Mouse (Mus musculus): ENCODE results near the gene Gkap1.

Gkap1 gene

DNA sequence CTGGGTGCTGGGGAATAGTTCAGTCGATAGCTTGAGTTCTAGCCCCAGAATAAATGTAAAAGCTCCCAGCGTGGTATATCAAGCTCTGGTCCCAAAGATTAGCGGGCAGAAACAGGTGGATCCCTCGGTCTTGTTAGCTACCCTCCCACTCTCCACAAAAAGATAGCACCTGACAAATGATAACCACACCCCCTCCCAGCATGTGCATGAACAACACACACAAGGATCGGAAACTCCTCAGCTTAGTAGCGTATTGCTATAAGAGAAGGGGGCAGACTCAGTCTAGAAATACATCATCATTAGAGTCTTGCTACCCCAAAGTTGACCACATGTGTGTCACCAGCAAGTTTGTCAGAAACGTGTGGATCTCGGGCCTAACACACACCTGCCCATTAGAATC, at the start of gene Gkap1:
TSS of gene Gkap1 (minus strand) at position 101 of the 400 bp plus-strand sequence.
- DNase-seq (ENCODE audit: extremely low read depth, low read depth, low spot score) = no peak

DNA sequence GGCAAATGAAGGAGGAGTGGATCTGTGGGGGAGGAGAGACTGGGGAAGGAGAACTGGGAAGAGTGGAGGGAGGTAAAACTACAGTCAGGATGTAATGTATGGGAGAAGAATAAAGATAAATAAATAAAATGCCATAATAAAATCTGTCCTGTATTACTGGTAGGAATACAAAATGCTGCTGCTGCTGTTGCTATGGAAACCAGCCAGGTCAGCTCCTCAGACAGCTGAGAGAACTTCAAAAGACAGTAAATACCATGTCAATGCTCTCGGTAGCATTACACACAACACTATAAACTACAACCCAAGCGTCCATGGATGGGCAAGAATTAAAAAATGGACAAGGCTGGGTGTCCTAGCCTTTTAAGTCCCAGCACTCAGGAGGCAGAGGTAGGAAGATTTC, 42.3 kb upstream of the Gkap1 start:
- DNase-seq (ENCODE audit: extremely low read depth, low read depth, low spot score) = no peak

DNA sequence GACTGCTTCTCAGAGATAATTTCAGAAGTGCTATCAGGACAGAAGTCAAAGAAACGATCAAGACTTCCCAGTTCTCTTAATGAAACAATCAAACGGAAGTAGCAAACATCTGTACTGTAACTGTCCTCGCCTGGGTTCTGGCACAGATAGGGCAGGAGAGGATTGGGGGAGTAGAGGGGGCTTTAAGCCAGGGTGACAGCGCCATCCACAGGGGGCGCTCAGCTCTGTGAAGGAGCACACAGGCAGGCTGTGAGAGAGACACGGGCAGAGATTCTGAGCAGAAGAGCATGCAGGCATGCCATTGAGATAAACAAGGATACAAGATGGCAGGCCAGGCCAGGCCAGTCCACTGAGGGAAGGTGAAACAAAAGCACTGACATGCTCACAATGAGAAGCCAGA, 39.5 kb upstream of the Gkap1 start:
- DNase-seq (ENCODE audit: extremely low read depth, low read depth, low spot score) = no peak

DNA sequence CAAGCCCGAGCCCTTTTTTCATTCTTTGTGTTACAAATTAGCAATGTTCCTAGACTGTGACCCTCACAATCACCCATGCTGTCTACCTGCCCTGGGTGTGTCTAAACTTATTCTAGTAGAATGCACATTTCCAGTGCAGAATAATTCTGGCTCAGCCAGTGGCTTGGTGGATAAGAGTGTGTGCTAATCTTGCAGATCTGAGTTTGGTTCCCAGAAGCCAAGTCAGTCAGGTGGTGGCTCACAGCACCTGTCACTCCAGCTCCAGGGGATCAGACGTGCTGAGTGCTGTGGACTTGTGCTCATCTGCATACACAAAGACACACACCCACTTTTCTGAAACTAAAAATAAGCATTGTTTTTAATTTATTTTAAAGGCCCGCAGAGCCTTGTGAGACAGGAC, 38.3 kb upstream of the Gkap1 start:
- no peak for DNase-seq (ENCODE audit: extremely low read depth, low read depth, low spot score)

- DNase-seq (ENCODE audit: extremely low read depth, low read depth, low spot score) = no peak
Observed at GRCm38 (mm10) chr13:58311351-58311750, 35.9 kb upstream of the Gkap1 start.

DNA sequence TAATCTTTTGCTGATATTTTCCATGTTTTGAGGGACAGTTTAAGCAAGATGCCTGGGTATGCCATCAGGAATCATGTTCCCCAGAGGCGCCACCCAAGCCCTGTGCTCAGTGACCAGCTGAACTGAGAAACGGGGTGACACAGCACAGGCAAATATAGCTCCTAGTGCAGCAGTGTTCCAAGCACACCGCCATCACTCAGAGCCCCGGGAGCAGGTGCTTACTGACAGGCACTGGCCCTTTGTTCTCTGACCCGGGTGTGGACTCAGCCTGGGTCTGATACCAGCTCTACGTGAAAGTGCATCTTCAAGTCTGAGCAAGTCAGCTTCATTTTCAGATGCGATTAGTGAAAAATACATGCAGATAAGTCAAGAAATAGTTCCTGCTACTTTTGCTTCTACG, 34.0 kb upstream of the Gkap1 start:
- DNase-seq (ENCODE audit: extremely low read depth, low read depth, low spot score) = no peak

DNA sequence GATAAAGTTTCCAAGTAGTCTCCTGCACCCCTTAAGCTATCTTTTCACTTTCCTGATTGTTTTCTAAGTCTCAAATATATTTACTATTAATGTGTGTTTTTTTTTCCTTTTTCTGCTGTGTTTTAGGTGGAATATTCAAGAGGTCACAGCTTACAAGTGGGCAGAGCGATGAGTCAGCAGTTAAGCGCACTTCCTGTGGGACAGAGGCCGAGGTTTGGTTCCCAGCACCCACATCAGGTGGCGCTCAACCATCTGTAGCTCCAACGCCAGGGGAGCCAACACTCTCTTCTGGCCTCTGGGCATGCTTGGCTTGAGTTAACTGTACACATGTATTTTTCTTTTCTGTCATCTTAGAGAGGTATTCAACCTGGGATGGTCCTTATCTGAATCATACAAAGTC, 32.0 kb upstream of the Gkap1 start:
- DNase-seq (ENCODE audit: extremely low read depth, low read depth, low spot score) = no peak

GRCm38 (mm10) chr13:58305230-58305629, 29.7 kb upstream of the Gkap1 start:
- no peak for DNase-seq (ENCODE audit: extremely low read depth, low read depth, low spot score)

DNA sequence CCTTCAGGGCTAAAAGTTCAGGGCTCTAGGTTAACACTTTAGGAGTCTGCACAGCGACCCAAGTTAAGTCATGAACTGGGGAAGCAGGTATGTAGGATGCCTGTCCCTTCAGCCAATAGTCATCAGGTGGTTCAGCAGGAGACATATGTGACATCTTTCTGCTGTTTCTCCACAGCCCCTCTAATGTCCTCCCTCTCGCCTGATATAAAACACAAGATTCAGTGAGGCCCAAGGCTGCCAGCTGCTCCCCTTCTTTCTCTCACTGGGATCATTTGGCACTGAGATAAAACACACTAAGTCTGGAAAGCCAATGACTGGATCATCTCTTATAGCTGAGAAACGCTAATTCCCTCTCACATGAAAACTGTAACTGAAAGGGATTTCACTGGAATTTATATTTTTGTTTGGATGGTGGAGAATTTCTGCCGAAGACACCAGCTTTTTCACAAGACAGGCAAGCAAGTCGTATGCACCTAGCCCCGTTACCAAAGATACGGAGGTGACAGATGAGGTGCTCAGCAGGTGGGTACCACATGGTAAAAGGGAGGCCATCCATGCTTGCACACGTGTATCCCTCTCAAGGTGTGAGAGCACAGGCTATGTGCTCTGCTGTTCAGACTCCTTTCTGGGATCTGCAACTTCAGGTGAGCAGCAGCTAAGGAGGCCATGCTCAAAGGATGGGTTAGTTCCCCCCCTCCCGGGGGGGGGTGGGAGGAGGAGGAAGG, 27.1 kb upstream of the Gkap1 start:
- no peak for DNase-seq (ENCODE audit: extremely low read depth, low read depth, low spot score)

GRCm38 (mm10) chr13:58301961-58302360, 26.5 kb upstream of the Gkap1 start:
- no peak for DNase-seq (ENCODE audit: extremely low read depth, low read depth, low spot score)

DNA sequence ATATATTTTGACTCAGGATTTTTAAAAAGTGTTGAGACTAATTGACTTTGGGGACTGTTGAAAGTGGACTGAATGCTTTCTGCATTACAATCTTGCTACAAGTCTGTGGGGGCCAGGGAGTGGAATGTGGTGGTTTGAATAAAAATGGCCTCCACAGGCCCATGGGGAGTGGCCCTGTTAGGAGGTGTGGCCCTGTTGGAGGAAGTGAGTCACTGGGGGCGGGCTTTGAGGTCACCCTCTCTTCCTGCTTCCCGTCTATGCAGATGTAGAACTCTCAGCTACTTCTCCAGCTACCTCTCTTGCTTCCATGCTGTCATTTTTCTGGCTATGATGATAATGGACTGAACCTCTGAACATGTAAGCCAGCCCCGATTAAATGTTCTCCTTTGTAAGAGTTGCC, 23.3 kb upstream of the Gkap1 start:
- no peak for DNase-seq (ENCODE audit: extremely low read depth, low read depth, low spot score)

GRCm38 (mm10) chr13:58295582-58295981, 20.1 kb upstream of the Gkap1 start:
- no peak for DNase-seq (ENCODE audit: extremely low read depth, low read depth, low spot score)

GRCm38 (mm10) chr13:58292811-58293210, 17.3 kb upstream of the Gkap1 start:
- no peak for DNase-seq (ENCODE audit: extremely low read depth, low read depth, low spot score)

DNA sequence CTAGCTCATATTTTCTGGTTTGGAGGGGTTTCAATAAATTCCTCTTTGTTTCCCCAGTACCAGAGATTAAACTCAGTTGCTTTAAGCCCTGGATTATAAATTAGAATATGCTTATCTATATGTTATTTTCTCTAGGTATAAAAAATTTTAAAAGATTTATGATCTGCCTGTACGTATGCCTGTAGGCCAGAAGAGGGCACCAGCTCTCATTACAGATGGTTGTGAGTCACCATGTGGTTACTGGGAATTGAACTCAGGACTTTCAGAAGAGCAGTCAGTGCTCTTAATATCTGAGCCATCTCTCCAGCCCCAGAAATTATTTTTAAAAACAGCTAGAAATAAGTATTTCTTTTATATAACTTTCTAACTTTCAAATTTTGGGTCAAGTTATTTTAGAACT, 13.8 kb upstream of the Gkap1 start:
- no peak for DNase-seq (ENCODE audit: extremely low read depth, low read depth, low spot score)

GRCm38 (mm10) chr13:58287822-58288221, 12.3 kb upstream of the Gkap1 start:
- DNase-seq (ENCODE audit: extremely low read depth, low read depth, low spot score) = no peak

- no peak for DNase-seq (ENCODE audit: extremely low read depth, low read depth, low spot score)
Observed at GRCm38 (mm10) chr13:58283466-58283865, 8.0 kb upstream of the Gkap1 start.

GRCm38 (mm10) chr13:58281936-58282335, 6.4 kb upstream of the Gkap1 start:
- DNase-seq (ENCODE audit: extremely low read depth, low read depth, low spot score) = no peak

- no peak for DNase-seq (ENCODE audit: extremely low read depth, low read depth, low spot score)
Observed at GRCm38 (mm10) chr13:58280528-58280927, 5.0 kb upstream of the Gkap1 start.

- DNase-seq (ENCODE audit: extremely low read depth, low read depth, low spot score) = no peak
Observed at GRCm38 (mm10) chr13:58276256-58276655, 757 bp upstream of the Gkap1 start.

DNA sequence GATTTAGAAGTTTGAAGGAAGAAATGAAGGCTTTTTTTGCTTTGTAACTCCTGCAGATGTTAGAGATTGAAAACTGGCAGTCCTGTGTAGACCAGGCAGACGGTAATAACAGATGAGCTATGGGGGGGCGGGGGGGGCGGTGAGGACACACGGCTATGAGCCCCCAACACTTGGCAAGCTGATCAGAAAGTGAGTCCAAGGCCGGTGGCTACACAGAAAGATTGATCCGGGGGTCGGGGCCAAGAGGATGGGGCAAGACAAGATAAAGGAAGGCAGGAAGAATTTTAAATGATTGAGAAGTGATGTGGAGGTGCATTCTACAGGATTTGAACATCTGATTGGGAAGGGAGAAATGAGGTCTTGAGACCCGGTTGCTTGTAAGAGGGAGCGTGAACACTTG, 423 bp downstream of the Gkap1 start:
- no peak for DNase-seq (ENCODE audit: extremely low read depth, low read depth, low spot score)

GRCm38 (mm10) chr13:58274259-58274991, 1.1 kb downstream of the Gkap1 start:
- no peak for DNase-seq (ENCODE audit: extremely low read depth, low read depth, low spot score)

GRCm38 (mm10) chr13:58273411-58274258, 1.9 kb downstream of the Gkap1 start:
- DNase-seq (ENCODE audit: extremely low read depth, low read depth, low spot score) = no peak
